Mouse (Mus musculus) kidney, embryonic 15.5 days (tissue): ENCODE data around the gene Arf6. TPM values are rescaled to one million over a fixed set of nuclear protein-coding genes. Genes with fewer than 3 reads are reported as not detected.

Experiments
- ATAC-seq: fragments of 200-750 bp; cut with Nextera tagmentation; replicated peaks from 2 replicates; pipeline ENCODE4 v1.8.0; 2017; ENCODE audit warnings: moderate TSS enrichment; ENCODE audit not compliant: low FRiP score
- H3K27ac ChIP-seq: fragments of 300-500 bp; sonication (generic); 2 replicates; pipeline ENCODE4 v1.5.1; 2015; ENCODE audit warnings: mild to moderate bottlenecking, inconsistent platforms
- H3K27me3 ChIP-seq: fragments of 300-500 bp; sonication (generic); 2 replicates; pipeline ENCODE4 v1.6.1; 2015; ENCODE audit warnings: inconsistent platforms
- H3K36me3 ChIP-seq: fragments of 300-500 bp; sonication (generic); 2 replicates; pipeline ENCODE4 v1.6.1; 2015; ENCODE audit warnings: inconsistent platforms
- H3K4me1 ChIP-seq: fragments of 300-500 bp; sonication (generic); 2 replicates; pipeline ENCODE4 v1.6.1; 2015; ENCODE audit warnings: inconsistent platforms
- H3K4me2 ChIP-seq: fragments of 300-500 bp; sonication (generic); 2 replicates; pipeline ENCODE4 v1.6.1; 2015; ENCODE audit warnings: moderate library complexity, mild to moderate bottlenecking, inconsistent platforms
- H3K4me3 ChIP-seq: fragments of 300-500 bp; sonication (generic); replicated peaks from 2 replicates; pipeline ENCODE4 v1.5.1; 2015; ENCODE audit warnings: mild to moderate bottlenecking, inconsistent platforms
- H3K9ac ChIP-seq: fragments of 300-500 bp; sonication (generic); 2 replicates; pipeline ENCODE4 v1.6.1; 2015; ENCODE audit warnings: mild to moderate bottlenecking, inconsistent platforms
- H3K9me3 ChIP-seq: fragments of 300-500 bp; sonication (generic); replicated peaks from 2 replicates; pipeline ENCODE4 v1.6.1; 2016; ENCODE audit warnings: inconsistent platforms
- WGBS: fragments of 180-500 bp; shearing (Covaris S2); methylation state at CpG from one replicate; pipeline ENCODE4 v1.1.7; 2015; ENCODE audit warnings: mixed read lengths; 5-methylcytosine and 5-hydroxymethylcytosine counted together
- polyA plus RNA-seq: library from polyadenylated mRNA; unstranded; fragments of >200 nt; fragmentation: Nextera tagmentation; extraction: Ambion mirVana; gene quantifications from 2 replicates; pipeline ENCODE4 v1.2.1, GENCODE M21; 2015

Arf6 gene
- polyA plus RNA-seq, 1 experiment from 2014 or later = 47.0 TPM

- 86% methylated on average over 6 of the region's 6 CpGs for WGBS
- no peak overlapping the region for H3K27ac ChIP-seq
- no peaks in the 10 kb centered on the region for H3K36me3 ChIP-seq
- H3K27me3 ChIP-seq = no peaks in the 10 kb centered on the region
- H3K4me1 ChIP-seq = peaks cover 7% of the 10 kb centered on the region; the same call in 1 of the 2 replicates
- H3K9ac ChIP-seq = no peak overlapping the region
- no peak overlapping the region for H3K4me3 ChIP-seq
- ATAC-seq = no peak
- H3K9me3 ChIP-seq = no peaks in the 10 kb centered on the region
- no peak overlapping the region for H3K4me2 ChIP-seq
Observed at GRCm38 (mm10) chr12:69394456-69394855, 22.5 kb downstream of the Arf6 start.

- H3K4me2 ChIP-seq = no peak overlapping the region
- H3K27me3 ChIP-seq = no peaks in the 10 kb centered on the region
- no peak for ATAC-seq
- peaks cover 3% of the 10 kb centered on the region; the same call in 1 of the 2 replicates for H3K4me1 ChIP-seq
- H3K27ac ChIP-seq = no peak overlapping the region
- WGBS = 77% methylated on average over 4 of the region's 4 CpGs
- no peaks in the 10 kb centered on the region for H3K9me3 ChIP-seq
- no peak overlapping the region for H3K4me3 ChIP-seq
- H3K9ac ChIP-seq = no peak overlapping the region
- no peaks in the 10 kb centered on the region for H3K36me3 ChIP-seq
Observed at GRCm38 (mm10) chr12:69400367-69400766, 28.4 kb downstream of the Arf6 start.

- no peak overlapping the region for H3K4me2 ChIP-seq
- 14% methylated on average over 2 of the region's 2 CpGs for WGBS
- ATAC-seq = no peak
- no peak overlapping the region for H3K9ac ChIP-seq
- no peak overlapping the region for H3K4me3 ChIP-seq
- peaks cover 3% of the 10 kb centered on the region; the same call in 1 of the 2 replicates for H3K4me1 ChIP-seq
- no peaks in the 10 kb centered on the region for H3K36me3 ChIP-seq
- H3K27ac ChIP-seq = no peak overlapping the region
- H3K9me3 ChIP-seq = no peaks in the 10 kb centered on the region
- no peaks in the 10 kb centered on the region for H3K27me3 ChIP-seq
Observed at GRCm38 (mm10) chr12:69400871-69401286, 28.9 kb downstream of the Arf6 start.

- Histone ChIP-seq H3K4me3 (no peak overlapping the region), H3K27me3 (no peaks in the 10 kb centered on the region), H3K9me3 (no peaks in the 10 kb centered on the region), H3K27ac (no peak overlapping the region), H3K36me3 (no peaks in the 10 kb centered on the region), H3K9ac (no peak overlapping the region), H3K4me1 (peaks cover 3% of the 10 kb centered on the region; the same call in 1 of the 2 replicates), H3K4me2 (no peak overlapping the region)
- 65% methylated on average over 9 of the region's 9 CpGs for WGBS
- no peak for ATAC-seq
Observed at GRCm38 (mm10) chr12:69402100-69402499, 30.1 kb downstream of the Arf6 start.

- Histone ChIP-seq H3K4me2 (no peak overlapping the region), H3K9me3 (no peaks in the 10 kb centered on the region), H3K27ac (no peak overlapping the region), H3K27me3 (no peaks in the 10 kb centered on the region), H3K36me3 (no peaks in the 10 kb centered on the region), H3K4me3 (no peak overlapping the region), H3K9ac (no peak overlapping the region), H3K4me1 (peaks cover 3% of the 10 kb centered on the region; the same call in 1 of the 2 replicates)
- ATAC-seq = no peak
- WGBS = 83% methylated on average over 13 of the region's 13 CpGs
Observed at GRCm38 (mm10) chr12:69402594-69403167, 30.7 kb downstream of the Arf6 start.

GRCm38 (mm10) chr12:69410767-69411166 lies 38.8 kb downstream of the Arf6 start:
- no peak for ATAC-seq
- no peaks in the 10 kb centered on the region for H3K27me3 ChIP-seq
- H3K4me3 ChIP-seq = no peak overlapping the region
- no peak overlapping the region for H3K9ac ChIP-seq
- no peak overlapping the region for H3K4me2 ChIP-seq
- no peak overlapping the region for H3K27ac ChIP-seq
- peaks cover 12% of the 10 kb centered on the region for H3K4me1 ChIP-seq
- no peaks in the 10 kb centered on the region for H3K36me3 ChIP-seq
- no peaks in the 10 kb centered on the region for H3K9me3 ChIP-seq
- 47% methylated on average over 5 of the region's 5 CpGs for WGBS

GRCm38 (mm10) chr12:69411936-69412335 lies 40.0 kb downstream of the Arf6 start:
- ATAC-seq = no peak
- Histone ChIP-seq H3K9ac (no peak overlapping the region), H3K36me3 (no peaks in the 10 kb centered on the region), H3K27me3 (no peaks in the 10 kb centered on the region), H3K9me3 (no peaks in the 10 kb centered on the region), H3K4me3 (no peak overlapping the region), H3K27ac (no peak overlapping the region), H3K4me1 (peaks cover 18% of the 10 kb centered on the region), H3K4me2 (no peak overlapping the region)
- WGBS = 22% methylated on average over 4 of the region's 4 CpGs

- H3K4me3 ChIP-seq = no peak overlapping the region
- H3K36me3 ChIP-seq = no peaks in the 10 kb centered on the region
- no peak overlapping the region for H3K4me2 ChIP-seq
- no peak overlapping the region for H3K9ac ChIP-seq
- ATAC-seq = no peak
- peaks cover 30% of the 10 kb centered on the region for H3K4me1 ChIP-seq
- H3K9me3 ChIP-seq = no peaks in the 10 kb centered on the region
- no peak overlapping the region for H3K27ac ChIP-seq
- H3K27me3 ChIP-seq = no peaks in the 10 kb centered on the region
- WGBS = 63% methylated on average over 3 of the region's 3 CpGs
Observed at GRCm38 (mm10) chr12:69413303-69413702, 41.4 kb downstream of the Arf6 start.

- Histone ChIP-seq H3K27me3 (no peaks in the 10 kb centered on the region), H3K9ac (no peak overlapping the region), H3K4me2 (no peak overlapping the region), H3K27ac (no peak overlapping the region), H3K9me3 (no peaks in the 10 kb centered on the region), H3K4me3 (no peak overlapping the region), H3K36me3 (no peaks in the 10 kb centered on the region), H3K4me1 (peaks cover 43% of the 10 kb centered on the region)
- 66% methylated on average over 4 of the region's 4 CpGs for WGBS
- ATAC-seq = no peak
Observed at GRCm38 (mm10) chr12:69414826-69415572, 43.0 kb downstream of the Arf6 start.

GRCm38 (mm10) chr12:69416793-69417192 lies 44.8 kb downstream of the Arf6 start:
- Histone ChIP-seq H3K4me1 (peaks cover 37% of the 10 kb centered on the region), H3K36me3 (no peaks in the 10 kb centered on the region), H3K9me3 (no peaks in the 10 kb centered on the region), H3K27ac (no peak overlapping the region), H3K9ac (no peak overlapping the region), H3K4me3 (no peak overlapping the region), H3K4me2 (no peak overlapping the region), H3K27me3 (no peaks in the 10 kb centered on the region)
- WGBS = 63% methylated on average over 7 of the region's 7 CpGs
- no peak for ATAC-seq

GRCm38 (mm10) chr12:69417701-69418291 lies 45.8 kb downstream of the Arf6 start:
- Histone ChIP-seq H3K4me3 (no peak overlapping the region), H3K4me1 (peaks cover 35% of the 10 kb centered on the region), H3K27me3 (no peaks in the 10 kb centered on the region), H3K36me3 (no peaks in the 10 kb centered on the region), H3K9me3 (no peaks in the 10 kb centered on the region), H3K27ac (no peak overlapping the region), H3K4me2 (no peak overlapping the region), H3K9ac (no peak overlapping the region)
- 48% methylated on average over 9 of the region's 9 CpGs for WGBS
- ATAC-seq = no peak

- Histone ChIP-seq H3K27ac (no peak overlapping the region; the same call in 1 of the 2 replicates), H3K4me1 (peaks cover 39% of the 10 kb centered on the region), H3K36me3 (no peaks in the 10 kb centered on the region), H3K4me3 (no peak overlapping the region), H3K4me2 (peak overlapping the region; percentile 7; the same call in 1 of the 2 replicates), H3K9me3 (no peaks in the 10 kb centered on the region), H3K27me3 (no peaks in the 10 kb centered on the region), H3K9ac (no peak overlapping the region)
- ATAC-seq = peak; percentile 47; the same call in 1 of the 2 replicates
- 68% methylated on average over 13 of the region's 13 CpGs for WGBS
Observed at GRCm38 (mm10) chr12:69418606-69419005, 46.7 kb downstream of the Arf6 start.
